Mouse (Mus musculus) kidney, postnatal 4 days (tissue): ENCODE results near the gene Dip2b.
A peak's percentile ranks its signal among the peaks of the same experiment; 100 is the strongest.

Experiments
- DNase-seq, 2 experiments: peaks; one replicate each; pipeline ENCODE4 v3.0.0; 2021; ENCODE audit warnings: mixed read lengths in 2 of 2

Gene Dip2b

GRCm38 (mm10) chr15:100038470-100038971 lies at the start of gene Dip2b:
Gene Dip2b (plus strand): TSS chr15:100038664.
- peak; percentile 99 for DNase-seq

GRCm38 (mm10) chr15:99993100-99993499 lies 45.4 kb upstream of the Dip2b start:
- DNase-seq, result no peak

- DNase-seq, result no peak
Measured at GRCm38 (mm10) chr15:99997114-99997804, 41.2 kb upstream of the Dip2b start.

GRCm38 (mm10) chr15:99999390-99999789 lies 39.1 kb upstream of the Dip2b start:
- DNase-seq, result no peak

GRCm38 (mm10) chr15:100004677-100005273 lies 33.7 kb upstream of the Dip2b start:
- no peak for DNase-seq

GRCm38 (mm10) chr15:100006180-100006579 lies 32.3 kb upstream of the Dip2b start:
- no peak for DNase-seq

- no peak for DNase-seq
Measured at GRCm38 (mm10) chr15:100018280-100018899, 20.1 kb upstream of the Dip2b start.

GRCm38 (mm10) chr15:100021175-100021574 lies 17.3 kb upstream of the Dip2b start:
- DNase-seq, result no peak

GRCm38 (mm10) chr15:100022923-100023322 lies 15.5 kb upstream of the Dip2b start:
- peak; percentile 61 to 72 for DNase-seq

- DNase-seq, result no peak
Measured at GRCm38 (mm10) chr15:100025076-100025834, 13.2 kb upstream of the Dip2b start.

- no peak for DNase-seq
Measured at GRCm38 (mm10) chr15:100028133-100028532, 10.3 kb upstream of the Dip2b start.

GRCm38 (mm10) chr15:100029497-100029896 lies 9.0 kb upstream of the Dip2b start:
- DNase-seq, result no peak

- DNase-seq, result no peak
Measured at GRCm38 (mm10) chr15:100029900-100030299, 8.6 kb upstream of the Dip2b start.

- DNase-seq, result no peak
Measured at GRCm38 (mm10) chr15:100032546-100032945, 5.9 kb upstream of the Dip2b start.

GRCm38 (mm10) chr15:100039001-100039701 lies 687 bp downstream of the Dip2b start:
- peak; percentile 67 to 81 for DNase-seq

- DNase-seq, result peak; percentile 23 to 37
Measured at GRCm38 (mm10) chr15:100040541-100041266, 2.2 kb downstream of the Dip2b start.

GRCm38 (mm10) chr15:100041267-100042047 lies 3.0 kb downstream of the Dip2b start:
- DNase-seq, result no peak

GRCm38 (mm10) chr15:100042048-100042400 lies 3.6 kb downstream of the Dip2b start:
- no peak for DNase-seq

- no peak for DNase-seq
Measured at GRCm38 (mm10) chr15:100045576-100045975, 7.1 kb downstream of the Dip2b start.

- DNase-seq, result no peak
Measured at GRCm38 (mm10) chr15:100049496-100050087, 11.1 kb downstream of the Dip2b start.

GRCm38 (mm10) chr15:100050940-100051339 lies 12.5 kb downstream of the Dip2b start:
- DNase-seq, result no peak
